Mouse (Mus musculus): ENCODE measurements around the gene Hrnr. TPM values are rescaled to one million over a fixed set of nuclear protein-coding genes. Genes with fewer than 3 reads are reported as not detected.

The Hrnr gene
- polyA plus RNA-seq (2015; fragmentation: Illumina TruSeq; extraction: RNeasy Lipid Tissue Mini Kit (QIAGEN cat#74804); ENCODE audit: low read depth, low replicate concordance), result not detected

DNA sequence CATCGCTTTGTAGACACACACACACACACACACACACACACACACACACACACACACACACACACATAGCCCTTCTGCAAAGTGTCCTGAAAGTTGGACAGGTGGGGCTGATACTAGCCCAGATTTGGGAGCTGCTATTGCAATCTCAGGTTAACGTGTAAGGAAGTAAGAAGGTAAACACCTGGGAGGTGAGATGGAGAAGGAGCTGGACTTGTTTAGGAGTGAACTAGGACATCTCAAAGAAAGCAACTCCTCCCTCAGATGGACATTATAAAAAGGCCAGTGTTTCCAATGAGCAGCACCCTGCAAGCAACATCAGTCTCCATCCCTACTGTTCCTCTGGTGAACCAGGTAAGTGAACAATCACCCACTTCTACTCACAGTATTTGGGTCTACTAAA lies at the start of gene Hrnr:
TSS of gene Hrnr (plus strand) at position 301 of the 400 bp plus-strand sequence.

GRCm38 (mm10) chr3:93273223-93273622 lies 46.3 kb upstream of the Hrnr start, which contains the start of gene Flg:
Flg (plus strand) TSS chr3:93273523.

Other genes starting within 250 kb of the Hrnr start
- not detected for gene Crnn, start 175.0 kb upstream of the Hrnr start, polyA plus RNA-seq (2015; fragmentation: Illumina TruSeq; extraction: RNeasy Lipid Tissue Mini Kit (QIAGEN cat#74804); ENCODE audit: low read depth, low replicate concordance)
- gene Flg2, start 122.5 kb upstream of the Hrnr start, polyA plus RNA-seq (2015; fragmentation: Illumina TruSeq; extraction: RNeasy Lipid Tissue Mini Kit (QIAGEN cat#74804); ENCODE audit: low read depth, low replicate concordance), result not detected
- not detected for gene Flg, start 46.2 kb upstream of the Hrnr start, polyA plus RNA-seq (2015; fragmentation: Illumina TruSeq; extraction: RNeasy Lipid Tissue Mini Kit (QIAGEN cat#74804); ENCODE audit: low read depth, low replicate concordance)
- gene Rptn, start 74.0 kb downstream of the Hrnr start, polyA plus RNA-seq (2015; fragmentation: Illumina TruSeq; extraction: RNeasy Lipid Tissue Mini Kit (QIAGEN cat#74804); ENCODE audit: low read depth, low replicate concordance), result not detected
- 2.4 TPM for gene Tchh, start 122.6 kb downstream of the Hrnr start, polyA plus RNA-seq (2015; fragmentation: Illumina TruSeq; extraction: RNeasy Lipid Tissue Mini Kit (QIAGEN cat#74804); ENCODE audit: low read depth, low replicate concordance)
- gene Tchhl1, start 149.0 kb downstream of the Hrnr start, polyA plus RNA-seq (2015; fragmentation: Illumina TruSeq; extraction: RNeasy Lipid Tissue Mini Kit (QIAGEN cat#74804); ENCODE audit: low read depth, low replicate concordance), result not detected
- gene S100a11, start 200.7 kb downstream of the Hrnr start, polyA plus RNA-seq (2015; fragmentation: Illumina TruSeq; extraction: RNeasy Lipid Tissue Mini Kit (QIAGEN cat#74804); ENCODE audit: low read depth, low replicate concordance), result 28.0 TPM
- 99.2 TPM for gene S100a10, start 235.3 kb downstream of the Hrnr start, polyA plus RNA-seq (2015; fragmentation: Illumina TruSeq; extraction: RNeasy Lipid Tissue Mini Kit (QIAGEN cat#74804); ENCODE audit: low read depth, low replicate concordance)

Measured in brain, adult 10 weeks (tissue).